ENCODE assay signal across 23 mouse cellular contexts in genomic region chr17:12063533-12063932, GRCm38 (mm10). TPM values are rescaled to one million over a fixed set of nuclear protein-coding genes. Genes with fewer than 3 reads are reported as not detected.
DNase-seq lines count a peak whose midpoint lies in the region; ATAC-seq and TF ChIP-seq lines count a peak whose summit lies in the region.
"Had no signal": no experiment of that assay in that cellular context is flagged by ENCODE, and none has a peak within 500 bp of the region (broad histone marks: within the 10 kb centered on the region; RNA-seq: fewer than 3 reads in every experiment).

No protein-coding gene starts in this region.

- no peak for TF ChIP-seq POLR2A in lung, adult 2 months (IDR thresholded peaks at IDR 0.05; ENCODE audit: borderline replicate concordance, extremely low read depth, low read depth, low read length)

- H3K4me3 ChIP-seq in lung, adult 2 months (replicated peaks; ENCODE audit: extremely low read depth, low read depth, low read length): no peak overlapping the region
- H3K4me3 ChIP-seq in midbrain, postnatal 0 days (ENCODE audit: low read depth, low read length): no peak overlapping the region
- H3K4me3 ChIP-seq: embryonic facial prominence, embryonic 12.5 days; embryonic facial prominence, embryonic 15.5 days; forebrain, embryonic 15.5 days; heart, adult 2 months; hindbrain, embryonic 10.5 days; hindbrain, embryonic 13.5 days had no signal

- H3K9me3 ChIP-seq in midbrain, postnatal 0 days (ENCODE audit: low read length): no peaks in the 10 kb centered on the region
- H3K9me3 ChIP-seq: embryonic facial prominence, embryonic 15.5 days; forebrain, embryonic 15.5 days; hindbrain, embryonic 13.5 days had no signal

- no peaks in the 10 kb centered on the region for H3K4me1 ChIP-seq in lung, adult 2 months (ENCODE audit: control insufficient read depth, insufficient read depth, low read length)
- H3K4me1 ChIP-seq in midbrain, postnatal 0 days (ENCODE audit: insufficient read depth, low read length): no peaks in the 10 kb centered on the region; the same call in 1 of the 2 replicates
- H3K4me1 ChIP-seq: embryonic facial prominence, embryonic 12.5 days; embryonic facial prominence, embryonic 15.5 days; forebrain, embryonic 15.5 days had no signal

- no peak overlapping the region for H3K27ac ChIP-seq in midbrain, postnatal 0 days (ENCODE audit: low read depth, low read length)
- H3K27ac ChIP-seq: embryonic facial prominence, embryonic 12.5 days; embryonic facial prominence, embryonic 15.5 days; forebrain, embryonic 15.5 days; heart, adult 2 months; hindbrain, embryonic 10.5 days; hindbrain, embryonic 13.5 days had no signal

- 80% methylated on average over 7 of the region's 7 CpGs for WGBS in lung, adult 2 months
- WGBS in midbrain, postnatal 0 days: 96% methylated on average over 7 of the region's 7 CpGs

- peak; percentile 66 to 75 for DNase-seq in lung, adult 18-20 months
- peak; percentile 53 for DNase-seq in lung, adult 2 months
- DNase-seq in lung, postnatal 10 days: peak; percentile 42
- peak; percentile 77 for DNase-seq in lung, postnatal 36 days
- no peak for DNase-seq in ovary, adult 18-20 months (ENCODE audit: low spot score)
- DNase-seq in midbrain, postnatal 0 days (ENCODE audit: low spot score): no peak
- DNase-seq: adrenal gland, adult 8-10 months; adrenal gland, postnatal 25 days; cerebellum, adult 18-20 months; cerebellum, adult 9-10 months; cerebellum, postnatal 14 days; gastrocnemius, postnatal 10 days; gastrocnemius, postnatal 36 days; heart, adult 2 months; heart, postnatal 36 days had no signal

- no peaks in the 10 kb centered on the region for H3K36me3 ChIP-seq in midbrain, postnatal 0 days (ENCODE audit: insufficient read depth, low read length)
- H3K36me3 ChIP-seq: embryonic facial prominence, embryonic 12.5 days; embryonic facial prominence, embryonic 15.5 days; forebrain, embryonic 15.5 days; hindbrain, embryonic 10.5 days; hindbrain, embryonic 13.5 days had no signal

- no peaks in the 10 kb centered on the region for H3K27me3 ChIP-seq in midbrain, postnatal 0 days (ENCODE audit: insufficient read depth, low read length)
- H3K27me3 ChIP-seq: embryonic facial prominence, embryonic 12.5 days; embryonic facial prominence, embryonic 15.5 days; forebrain, embryonic 15.5 days; hindbrain, embryonic 13.5 days had no signal

- TF ChIP-seq CTCF in lung, adult 2 months (IDR thresholded peaks at IDR 0.05; ENCODE audit: insufficient read depth, low read length): no peak
- TF ChIP-seq CTCF in midbrain, postnatal 0 days (IDR thresholded peaks at IDR 0.05): no peak

- no peak overlapping the region for H3K9ac ChIP-seq in midbrain, postnatal 0 days (replicated peaks; ENCODE audit: low read length, poor library complexity, severe bottlenecking)
- H3K9ac ChIP-seq: embryonic facial prominence, embryonic 12.5 days; embryonic facial prominence, embryonic 15.5 days; forebrain, embryonic 15.5 days; hindbrain, embryonic 13.5 days had no signal

- no peak overlapping the region for H3K4me2 ChIP-seq in midbrain, postnatal 0 days (ENCODE audit: low read depth, low read length, poor library complexity, severe bottlenecking)
- H3K4me2 ChIP-seq: embryonic facial prominence, embryonic 12.5 days; embryonic facial prominence, embryonic 15.5 days; forebrain, embryonic 15.5 days; heart, embryonic 11.5 days; hindbrain, embryonic 13.5 days had no signal

- ATAC-seq in midbrain, postnatal 0 days (ENCODE audit: low FRiP score): no peak
- ATAC-seq: CD4-positive, CD25-positive, alpha-beta regulatory T cell, adult 4 months; forebrain, embryonic 15.5 days; hindbrain, embryonic 16.5 days had no signal

RNA-seq across cellular contexts. Expression of gene Agpat4, which starts 55.0 kb away (rescaled TPM):
- polyA plus RNA-seq in lung, adult 2 months (2012; rRNA removed): 40.1 and 50.7 TPM in 2 replicates
- total RNA-seq in midbrain, postnatal 0 days (2014; rRNA removed): 43.2 and 47.7 TPM in 2 replicates
- 56.4 and 58.2 TPM in 2 replicates for polyA plus RNA-seq in midbrain, postnatal 0 days (2015; fragmentation: Nextera tagmentation; extraction: Ambion mirVana)

Comparison
In these comparisons a context has a peak if more than half of its experiments do, and no peak if none do; other contexts are left out.
1. DNase-seq: peak in lung, adult 18-20 months (2 of 2), lung, adult 2 months (single experiment), lung, postnatal 10 days (single experiment) and lung, postnatal 36 days (single experiment); none in ovary, adult 18-20 months (single experiment) and midbrain, postnatal 0 days (single experiment).